7 mouse cellular contexts compared by ENCODE assay signal in genomic region chr17:35836991-35837422, GRCm38 (mm10). TPM values are rescaled to one million over a fixed set of nuclear protein-coding genes. Genes with fewer than 3 reads are reported as not detected.
A peak's percentile ranks its signal among the peaks of the same experiment; 100 is the strongest.
DNase-seq lines count a peak whose midpoint lies in the region; ATAC-seq and TF ChIP-seq lines count a peak whose summit lies in the region.

No protein-coding gene starts in this region.

- intact Hi-C loops in gastrocnemius, postnatal 36 days (cut with DNase I) = loop anchor here (2.0 kb wide), 1 partner anchor 36 kb away; no protein-coding TSS in a partner anchor

- peak; percentile 91 for DNase-seq in adrenal gland, postnatal 10 days
- DNase-seq in embryo, embryonic 10.5 days (ENCODE audit: low spot score) = peak; percentile 96
- peak; percentile 74 to 85 for DNase-seq in gastrocnemius, postnatal 36 days
- DNase-seq in spleen, postnatal 14 days (ENCODE audit: low spot score in 2 of 2) = peak; percentile 81 to 82

- no peak for ATAC-seq in intestine, postnatal 0 days
- ATAC-seq in limb, embryonic 12.5 days (ENCODE audit: insufficient number of reproducible peaks, insufficient read depth, low FRiP score, low TSS enrichment, low read depth) = peak; percentile 11; the same call in 1 of the 2 replicates
- peak; percentile 7 for ATAC-seq in midbrain, embryonic 13.5 days

- peak overlapping the region; percentile 67 for H3K4me3 ChIP-seq in intestine, postnatal 0 days (ENCODE audit: low read depth, low read length)
- H3K4me3 ChIP-seq in limb, embryonic 12.5 days (replicated peaks) = peak overlapping the region; percentile 81
- peak overlapping the region; percentile 94 for H3K4me3 ChIP-seq in midbrain, embryonic 13.5 days (replicated peaks)

- peak overlapping the region; percentile 76 for H3K27ac ChIP-seq in intestine, postnatal 0 days (ENCODE audit: low read depth, low read length)
- peak overlapping the region; percentile 99 for H3K27ac ChIP-seq in limb, embryonic 12.5 days
- H3K27ac ChIP-seq in midbrain, embryonic 13.5 days = peak overlapping the region; percentile 99

- 0% methylated on average over 24 of the region's 25 CpGs for WGBS in intestine, postnatal 0 days
- 0% methylated on average over 25 of the region's 25 CpGs for WGBS in limb, embryonic 12.5 days
- WGBS in midbrain, embryonic 13.5 days = 1% methylated on average over 25 of the region's 25 CpGs

- no peak for TF ChIP-seq CTCF in intestine, postnatal 0 days (IDR thresholded peaks at IDR 0.05; ENCODE audit: low read depth)

- peak overlapping the region; percentile 68 for H3K9ac ChIP-seq in intestine, postnatal 0 days (ENCODE audit: low read depth, low read length)
- peak overlapping the region; percentile 96 for H3K9ac ChIP-seq in limb, embryonic 12.5 days (replicated peaks)
- H3K9ac ChIP-seq in midbrain, embryonic 13.5 days (replicated peaks) = peak overlapping the region; percentile 99

- H3K9me3 ChIP-seq in intestine, postnatal 0 days (ENCODE audit: control insufficient read depth) = no peaks in the 10 kb centered on the region
- H3K9me3 ChIP-seq in limb, embryonic 12.5 days = no peaks in the 10 kb centered on the region
- no peaks in the 10 kb centered on the region for H3K9me3 ChIP-seq in midbrain, embryonic 13.5 days

- H3K36me3 ChIP-seq in intestine, postnatal 0 days (ENCODE audit: control insufficient read depth, insufficient read depth) = peaks cover 35% of the 10 kb centered on the region
- peaks cover 47% of the 10 kb centered on the region for H3K36me3 ChIP-seq in limb, embryonic 12.5 days
- H3K36me3 ChIP-seq in midbrain, embryonic 13.5 days = peaks cover 41% of the 10 kb centered on the region

- peak overlapping the region; percentile 80 for H3K4me2 ChIP-seq in intestine, postnatal 0 days (replicated peaks; ENCODE audit: low read depth)
- peak overlapping the region; percentile 74 for H3K4me2 ChIP-seq in limb, embryonic 12.5 days
- peak overlapping the region; percentile 86 for H3K4me2 ChIP-seq in midbrain, embryonic 13.5 days (replicated peaks)

- H3K27me3 ChIP-seq in intestine, postnatal 0 days (replicated peaks; ENCODE audit: control insufficient read depth, insufficient read depth, low read length) = no peaks in the 10 kb centered on the region
- H3K27me3 ChIP-seq in limb, embryonic 12.5 days = no peaks in the 10 kb centered on the region
- H3K27me3 ChIP-seq in midbrain, embryonic 13.5 days = no peaks in the 10 kb centered on the region

- no peaks in the 10 kb centered on the region for H3K4me1 ChIP-seq in intestine, postnatal 0 days (replicated peaks; ENCODE audit: control insufficient read depth, insufficient read depth, low read length)
- H3K4me1 ChIP-seq in limb, embryonic 12.5 days (replicated peaks) = peaks cover 32% of the 10 kb centered on the region
- peaks cover 54% of the 10 kb centered on the region for H3K4me1 ChIP-seq in midbrain, embryonic 13.5 days (replicated peaks)

RNA-seq across cellular contexts. Expression of gene Tubb5, which starts 1.1 kb away (rescaled TPM):
- total RNA-seq in adrenal gland, postnatal 10 days (2021) = 100 to 1,000 TPM; 351 to 404 TPM
- 10 to 100 TPM; 34.7 to 38.6 TPM for total RNA-seq in gastrocnemius, postnatal 36 days (2021)
- 233 and 240 TPM in 2 replicates for polyA plus RNA-seq in intestine, postnatal 0 days (2015; fragmentation: Nextera tagmentation; extraction: Ambion mirVana)
- polyA plus RNA-seq in limb, embryonic 12.5 days (2016; fragmentation: Nextera tagmentation; extraction: Ambion mirVana) = 1,183 and 1,215 TPM in 2 replicates
- polyA plus RNA-seq in midbrain, embryonic 13.5 days (2015; fragmentation: Nextera tagmentation; extraction: Ambion mirVana) = 1,832 and 1,895 TPM in 2 replicates

RNA-seq across cellular contexts. Expression of gene Mdc1, which starts 4.3 kb away (rescaled TPM):
- 10 to 100 TPM; 21.9 to 27.1 TPM for total RNA-seq in adrenal gland, postnatal 10 days (2021)
- total RNA-seq in gastrocnemius, postnatal 36 days (2021) = 1 to 10 TPM; 2.9 to 3.5 TPM
- polyA plus RNA-seq in intestine, postnatal 0 days (2015; fragmentation: Nextera tagmentation; extraction: Ambion mirVana) = 2.3 and 2.7 TPM in 2 replicates
- polyA plus RNA-seq in limb, embryonic 12.5 days (2016; fragmentation: Nextera tagmentation; extraction: Ambion mirVana) = 16.9 and 19.4 TPM in 2 replicates
- polyA plus RNA-seq in midbrain, embryonic 13.5 days (2015; fragmentation: Nextera tagmentation; extraction: Ambion mirVana) = 10.3 and 12.7 TPM in 2 replicates

RNA-seq across cellular contexts. Expression of gene Flot1, which starts 14.0 kb away (rescaled TPM):
- 10 to 100 TPM; 54.6 to 70.8 TPM for total RNA-seq in adrenal gland, postnatal 10 days (2021)
- total RNA-seq in gastrocnemius, postnatal 36 days (2021) = 10 to 100 TPM; 44.0 to 44.1 TPM
- 56.4 and 57.8 TPM in 2 replicates for polyA plus RNA-seq in intestine, postnatal 0 days (2015; fragmentation: Nextera tagmentation; extraction: Ambion mirVana)
- polyA plus RNA-seq in limb, embryonic 12.5 days (2016; fragmentation: Nextera tagmentation; extraction: Ambion mirVana) = 45.8 and 45.9 TPM in 2 replicates
- 59.6 and 67.4 TPM in 2 replicates for polyA plus RNA-seq in midbrain, embryonic 13.5 days (2015; fragmentation: Nextera tagmentation; extraction: Ambion mirVana)

RNA-seq across cellular contexts. Expression of gene Ier3, which starts 15.5 kb away (rescaled TPM):
- 10 to 100 TPM in 1 of 2 experiments, 1 to 10 TPM in 1; 7.6 to 19.0 TPM for total RNA-seq in adrenal gland, postnatal 10 days (2021)
- total RNA-seq in gastrocnemius, postnatal 36 days (2021) = 1 to 10 TPM; 5.3 to 5.4 TPM
- polyA plus RNA-seq in intestine, postnatal 0 days (2015; fragmentation: Nextera tagmentation; extraction: Ambion mirVana) = 34.6 and 36.9 TPM in 2 replicates
- polyA plus RNA-seq in limb, embryonic 12.5 days (2016; fragmentation: Nextera tagmentation; extraction: Ambion mirVana) = 8.7 and 9.9 TPM in 2 replicates
- polyA plus RNA-seq in midbrain, embryonic 13.5 days (2015; fragmentation: Nextera tagmentation; extraction: Ambion mirVana) = 6.7 and 7.1 TPM in 2 replicates

RNA-seq across cellular contexts. Expression of gene Nrm, which starts 24.1 kb away (rescaled TPM):
- total RNA-seq in adrenal gland, postnatal 10 days (2021) = 10 to 100 TPM; 12.7 to 18.3 TPM
- total RNA-seq in gastrocnemius, postnatal 36 days (2021) = 1 to 10 TPM; 1.6 to 2.0 TPM
- polyA plus RNA-seq in intestine, postnatal 0 days (2015; fragmentation: Nextera tagmentation; extraction: Ambion mirVana) = 19.8 and 20.6 TPM in 2 replicates
- polyA plus RNA-seq in limb, embryonic 12.5 days (2016; fragmentation: Nextera tagmentation; extraction: Ambion mirVana) = 51.3 and 52.5 TPM in 2 replicates
- polyA plus RNA-seq in midbrain, embryonic 13.5 days (2015; fragmentation: Nextera tagmentation; extraction: Ambion mirVana) = 28.9 and 33.2 TPM in 2 replicates
